Mouse (Mus musculus): ENCODE results near the gene Usmg5.
"Not testable (repeated sequence)": the region's sequence is repeated elsewhere in the genome, so short reads cannot be mapped to it uniquely, and the experiment has no call there.

The Usmg5 gene

GRCm38 (mm10) chr19:47090550-47091156, at the start of gene Usmg5, which contains the start of gene Pdcd11:
TSS of gene Usmg5 (minus strand) at chr19:47090647.
TSS of gene Pdcd11 (plus strand) at chr19:47090768.
- DNase-seq (ENCODE audit: low read depth): peak; percentile 98

- not testable (repeated sequence) for DNase-seq (ENCODE audit: low read depth)
These were observed 49.2 kb upstream of the Usmg5 start for GRCm38 (mm10) chr19:47139611-47140010.

GRCm38 (mm10) chr19:47137771-47138421, 47.4 kb upstream of the Usmg5 start, which contains the start of gene Calhm2:
TSS of gene Calhm2 (minus strand) at chr19:47138294.
- DNase-seq (ENCODE audit: low read depth): peak; percentile 65

- peak; percentile 72 for DNase-seq (ENCODE audit: low read depth)
These were observed 46.7 kb upstream of the Usmg5 start for GRCm38 (mm10) chr19:47137051-47137581.

GRCm38 (mm10) chr19:47136170-47136569, 45.7 kb upstream of the Usmg5 start:
- DNase-seq (ENCODE audit: low read depth): no peak

- no peak for DNase-seq (ENCODE audit: low read depth)
These were observed 45.1 kb upstream of the Usmg5 start for GRCm38 (mm10) chr19:47135568-47135967.

- DNase-seq (ENCODE audit: low read depth): no peak
These were observed 42.7 kb upstream of the Usmg5 start for GRCm38 (mm10) chr19:47133161-47133560.

- DNase-seq (ENCODE audit: low read depth): no peak
These were observed 40.2 kb upstream of the Usmg5 start for GRCm38 (mm10) chr19:47130551-47131125.

GRCm38 (mm10) chr19:47128835-47129234, 38.4 kb upstream of the Usmg5 start:
- DNase-seq (ENCODE audit: low read depth): no peak

GRCm38 (mm10) chr19:47128164-47128563, 37.7 kb upstream of the Usmg5 start:
- no peak for DNase-seq (ENCODE audit: low read depth)

- peak; percentile 74 for DNase-seq (ENCODE audit: low read depth)
These were observed 32.4 kb upstream of the Usmg5 start for GRCm38 (mm10) chr19:47122802-47123201.

- DNase-seq (ENCODE audit: low read depth): peak; percentile 71
These were observed 30.6 kb upstream of the Usmg5 start for GRCm38 (mm10) chr19:47121054-47121453.

- no peak for DNase-seq (ENCODE audit: low read depth)
These were observed 28.2 kb upstream of the Usmg5 start for GRCm38 (mm10) chr19:47118634-47119033.

- DNase-seq (ENCODE audit: low read depth): no peak
These were observed 14.3 kb upstream of the Usmg5 start for GRCm38 (mm10) chr19:47104641-47105271.

GRCm38 (mm10) chr19:47101080-47101479, 10.6 kb upstream of the Usmg5 start:
- DNase-seq (ENCODE audit: low read depth): no peak

GRCm38 (mm10) chr19:47089718-47090525, 525 bp downstream of the Usmg5 start:
- peak; percentile 5 for DNase-seq (ENCODE audit: low read depth)

- no peak for DNase-seq (ENCODE audit: low read depth)
These were observed 2.2 kb downstream of the Usmg5 start for GRCm38 (mm10) chr19:47088226-47088625.

- DNase-seq (ENCODE audit: low read depth): peak; percentile 92
These were observed 22.4 kb downstream of the Usmg5 start for GRCm38 (mm10) chr19:47067924-47068611.

- DNase-seq (ENCODE audit: low read depth): peak; percentile 99
These were observed 23.2 kb downstream of the Usmg5 start, which contains the start of gene Taf5 for GRCm38 (mm10) chr19:47067096-47067882. TSS of gene Taf5 (plus strand) at chr19:47067746.

GRCm38 (mm10) chr19:47065860-47066259, 24.6 kb downstream of the Usmg5 start:
- DNase-seq (ENCODE audit: low read depth): no peak
